Mouse (Mus musculus): ENCODE measurements at regions not wholly inside any gene's neighbourhood (a gene's known extent, or its start where the extent isn't known, plus 50 kb on each side); places are given as distances from the start of the nearest gene placed in this dataset.

DNA sequence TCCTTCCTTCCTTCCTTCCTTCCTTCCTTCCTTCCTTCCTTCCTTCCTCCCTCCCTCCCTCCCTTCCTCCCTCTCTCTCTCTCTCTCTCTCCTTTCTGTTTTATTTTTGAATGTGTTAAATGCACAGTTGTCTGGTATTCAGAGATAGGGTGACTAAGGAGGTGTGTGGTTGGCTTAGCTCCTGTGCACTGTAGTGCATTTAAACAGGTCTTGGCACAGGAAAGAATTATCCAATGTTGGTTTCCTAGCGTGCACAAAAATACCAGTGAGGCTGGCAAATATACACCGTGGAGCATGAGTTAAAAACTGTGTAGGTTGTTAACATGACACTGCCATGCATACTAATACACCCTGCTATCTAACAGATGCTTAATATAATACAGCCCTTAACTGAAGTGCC, 297.7 kb upstream of the Stt3b start:
- TF ChIP-seq EP300 (optimal IDR thresholded peaks at IDR 0.05) = no peak
- TF ChIP-seq CTCF (IDR thresholded peaks at IDR 0.05; ENCODE audit: low read depth) = no peak

Data from stomach, postnatal 0 days (tissue).